Mouse (Mus musculus) hindbrain, embryonic 13.5 days (tissue): ENCODE results near the gene Fmnl1. TPM values are rescaled to one million over a fixed set of nuclear protein-coding genes. Genes with fewer than 3 reads are reported as not detected.
A peak's percentile ranks its signal among the peaks of the same experiment; 100 is the strongest.

Source experiments
- ATAC-seq: fragments of 200-750 bp; cut with Nextera tagmentation; 2 replicates; pipeline ENCODE4 v1.8.0; 2017; ENCODE audit warnings: moderate TSS enrichment; ENCODE audit not compliant: low FRiP score
- H3K27ac ChIP-seq: fragments of 300-500 bp; sonication (generic); 2 replicates; pipeline ENCODE4 v1.5.1; 2015; ENCODE audit warnings: inconsistent platforms, mild to moderate bottlenecking, moderate library complexity
- H3K27me3 ChIP-seq: fragments of 300-500 bp; sonication (generic); 2 replicates; pipeline ENCODE4 v1.6.1; 2015; ENCODE audit warnings: mild to moderate bottlenecking, inconsistent platforms
- H3K36me3 ChIP-seq: fragments of 300-500 bp; sonication (generic); 2 replicates; pipeline ENCODE4 v1.6.1; 2015; ENCODE audit warnings: mild to moderate bottlenecking, inconsistent platforms
- H3K4me1 ChIP-seq: fragments of 300-500 bp; sonication (generic); replicated peaks from 2 replicates; pipeline ENCODE4 v1.6.1; 2015; ENCODE audit warnings: inconsistent platforms
- H3K4me2 ChIP-seq: fragments of 300-500 bp; sonication (generic); 2 replicates; pipeline ENCODE4 v1.6.1; 2015; ENCODE audit warnings: inconsistent platforms, mild to moderate bottlenecking, moderate library complexity
- H3K4me3 ChIP-seq: fragments of 300-500 bp; sonication (generic); 2 replicates; pipeline ENCODE4 v1.5.1; 2015; ENCODE audit warnings: mild to moderate bottlenecking, inconsistent platforms
- H3K9ac ChIP-seq: fragments of 300-500 bp; sonication (generic); 2 replicates; pipeline ENCODE4 v1.6.1; 2015; ENCODE audit warnings: mild to moderate bottlenecking, inconsistent platforms
- H3K9me3 ChIP-seq: fragments of 300-500 bp; sonication (generic); 2 replicates; pipeline ENCODE4 v1.6.1; 2016; ENCODE audit warnings: inconsistent platforms
- WGBS: fragments of 180-500 bp; shearing (Covaris S2); methylation state at CpG from one replicate; pipeline ENCODE4 v1.1.7; 2015; 5-methylcytosine and 5-hydroxymethylcytosine counted together
- polyA plus RNA-seq: library from polyadenylated mRNA; unstranded; fragments of >200 nt; fragmentation: Nextera tagmentation; extraction: Ambion mirVana; gene quantifications from 2 replicates; pipeline ENCODE4 v1.2.1, GENCODE M21; 2015

Gene Fmnl1
- polyA plus RNA-seq, 1 experiment from 2014 or later: 3.3 TPM

- Histone ChIP-seq H3K27ac (no peak overlapping the region), H3K27me3 (peaks cover 100% of the 10 kb centered on the region), H3K9me3 (no peaks in the 10 kb centered on the region), H3K4me1 (peaks cover 33% of the 10 kb centered on the region), H3K9ac (no peak overlapping the region), H3K4me2 (no peak overlapping the region), H3K4me3 (no peak overlapping the region), H3K36me3 (peaks cover 16% of the 10 kb centered on the region)
- no peak for ATAC-seq
- WGBS: 86% methylated on average over 5 of the region's 5 CpGs
These were observed 24.7 kb downstream of the Fmnl1 start for GRCm38 (mm10) chr11:103195656-103196055.

- Histone ChIP-seq H3K9ac (no peak overlapping the region), H3K9me3 (no peaks in the 10 kb centered on the region), H3K27ac (no peak overlapping the region), H3K27me3 (peaks cover 93% of the 10 kb centered on the region), H3K4me3 (no peak overlapping the region), H3K4me1 (peaks cover 40% of the 10 kb centered on the region), H3K36me3 (peaks cover 16% of the 10 kb centered on the region), H3K4me2 (no peak overlapping the region)
- WGBS: 86% methylated on average over 4 of the region's 4 CpGs
- ATAC-seq: no peak
These were observed 26.4 kb downstream of the Fmnl1 start for GRCm38 (mm10) chr11:103197340-103197739.

- no peak for ATAC-seq
- Histone ChIP-seq H3K27ac (no peak overlapping the region), H3K4me2 (peak overlapping the region; percentile 86), H3K4me3 (peak overlapping the region; percentile 55), H3K27me3 (peaks cover 87% of the 10 kb centered on the region), H3K36me3 (peaks cover 16% of the 10 kb centered on the region), H3K9me3 (no peaks in the 10 kb centered on the region), H3K9ac (no peak overlapping the region), H3K4me1 (peaks cover 30% of the 10 kb centered on the region)
- WGBS: 4% methylated on average over 15 of the region's 16 CpGs
These were observed 27.4 kb downstream of the Fmnl1 start for GRCm38 (mm10) chr11:103198339-103198738.

- H3K4me1 ChIP-seq: peaks cover 28% of the 10 kb centered on the region
- whole genome bisulfite sequencing: 2% methylated on average over 59 of the region's 59 CpGs
- H3K4me2 ChIP-seq: peak overlapping the region; percentile 86
- peak; percentile 72 for ATAC-seq
- H3K36me3 ChIP-seq: peaks cover 16% of the 10 kb centered on the region
- no peaks in the 10 kb centered on the region for H3K9me3 ChIP-seq
- peaks cover 79% of the 10 kb centered on the region for H3K27me3 ChIP-seq
- peak overlapping the region; percentile 82 for H3K9ac ChIP-seq
- H3K27ac ChIP-seq: no peak overlapping the region; the same call in 1 of the 2 replicates
- H3K4me3 ChIP-seq: peak overlapping the region; percentile 55
These were observed 28.2 kb downstream of the Fmnl1 start for GRCm38 (mm10) chr11:103198911-103199803.

GRCm38 (mm10) chr11:103201664-103202063 lies 30.8 kb downstream of the Fmnl1 start:
- peak overlapping the region; percentile 53; the same call in 1 of the 2 replicates for H3K9ac ChIP-seq
- peaks cover 28% of the 10 kb centered on the region for H3K4me1 ChIP-seq
- no peaks in the 10 kb centered on the region for H3K9me3 ChIP-seq
- peaks cover 4% of the 10 kb centered on the region; the same call in 1 of the 2 replicates for H3K36me3 ChIP-seq
- WGBS: 26% methylated on average over 6 of the region's 6 CpGs
- peaks cover 54% of the 10 kb centered on the region for H3K27me3 ChIP-seq
- ATAC-seq: peak; percentile 33; the same call in 1 of the 2 replicates
- H3K27ac ChIP-seq: peak overlapping the region; percentile 26; the same call in 1 of the 2 replicates
- H3K4me2 ChIP-seq: no peak overlapping the region
- H3K4me3 ChIP-seq: no peak overlapping the region

- Histone ChIP-seq H3K9me3 (no peaks in the 10 kb centered on the region), H3K9ac (no peak overlapping the region), H3K36me3 (no peaks in the 10 kb centered on the region; the same call in 1 of the 2 replicates), H3K27ac (no peak overlapping the region), H3K4me3 (no peak overlapping the region), H3K4me1 (peaks cover 28% of the 10 kb centered on the region), H3K27me3 (peaks cover 47% of the 10 kb centered on the region), H3K4me2 (no peak overlapping the region)
- no peak for ATAC-seq
These were observed 31.5 kb downstream of the Fmnl1 start for GRCm38 (mm10) chr11:103202376-103202775.

- Histone ChIP-seq H3K27me3 (peaks cover 9% of the 10 kb centered on the region), H3K27ac (no peak overlapping the region), H3K9me3 (no peaks in the 10 kb centered on the region), H3K36me3 (no peaks in the 10 kb centered on the region), H3K9ac (no peak overlapping the region), H3K4me1 (peaks cover 7% of the 10 kb centered on the region), H3K4me2 (no peak overlapping the region), H3K4me3 (no peak overlapping the region)
- ATAC-seq: no peak
- WGBS: 89% methylated on average over 6 of the region's 6 CpGs
These were observed 35.3 kb downstream of the Fmnl1 start for GRCm38 (mm10) chr11:103206203-103206602.

GRCm38 (mm10) chr11:103208458-103208857 lies 37.6 kb downstream of the Fmnl1 start, which contains the start of gene 1700023F06Rik:
Gene 1700023F06Rik (minus strand): TSS chr11:103208558.
- H3K4me2 ChIP-seq: no peak within 1 kb of the TSS
- 92% methylated on average over 3 of the region's 3 CpGs for WGBS

GRCm38 (mm10) chr11:103210291-103210690 lies 39.4 kb downstream of the Fmnl1 start:
- Histone ChIP-seq H3K9me3 (no peaks in the 10 kb centered on the region), H3K9ac (no peak overlapping the region), H3K27me3 (no peaks in the 10 kb centered on the region), H3K36me3 (no peaks in the 10 kb centered on the region), H3K27ac (no peak overlapping the region), H3K4me1 (no peaks in the 10 kb centered on the region), H3K4me3 (no peak overlapping the region), H3K4me2 (no peak overlapping the region)
- WGBS: 81% methylated on average over 8 of the region's 8 CpGs
- ATAC-seq: no peak

More at GRCm38 (mm10) chr11:103208458-103208857, 37.6 kb downstream of the Fmnl1 start, which contains the start of gene 1700023F06Rik:
- no peaks in the 10 kb centered on the region for H3K4me1 ChIP-seq
- no peak within 1 kb of the TSS for H3K9ac ChIP-seq
- no peaks in the 10 kb centered on the region for H3K27me3 ChIP-seq
- H3K4me3 ChIP-seq: no peak within 1 kb of the TSS
- H3K27ac ChIP-seq: no peak within 1 kb of the TSS
- no peaks in the 10 kb centered on the region for H3K9me3 ChIP-seq
- no peaks in the 10 kb centered on the region for H3K36me3 ChIP-seq
- no peak for ATAC-seq

- H3K4me3 ChIP-seq: no peak overlapping the region
- H3K9ac ChIP-seq: no peak overlapping the region
- peaks cover 11% of the 10 kb centered on the region for H3K4me1 ChIP-seq
- H3K27me3 ChIP-seq: peaks cover 9% of the 10 kb centered on the region
- 82% methylated on average over 5 of the region's 5 CpGs for WGBS
- H3K9me3 ChIP-seq: no peaks in the 10 kb centered on the region
- ATAC-seq: no peak
- no peak overlapping the region for H3K27ac ChIP-seq
- H3K4me2 ChIP-seq: no peak overlapping the region
- H3K36me3 ChIP-seq: no peaks in the 10 kb centered on the region
These were observed 42.8 kb downstream of the Fmnl1 start for GRCm38 (mm10) chr11:103213712-103214111.

- Histone ChIP-seq H3K4me2 (no peak overlapping the region), H3K4me1 (peaks cover 11% of the 10 kb centered on the region), H3K27ac (no peak overlapping the region), H3K36me3 (peaks cover 5% of the 10 kb centered on the region), H3K9ac (no peak overlapping the region), H3K9me3 (no peaks in the 10 kb centered on the region), H3K4me3 (no peak overlapping the region), H3K27me3 (peaks cover 12% of the 10 kb centered on the region)
- 75% methylated on average over 1 of the region's 1 CpGs for WGBS
- no peak for ATAC-seq
These were observed 44.4 kb downstream of the Fmnl1 start for GRCm38 (mm10) chr11:103215355-103215754.

GRCm38 (mm10) chr11:103217790-103218516 lies 47.0 kb downstream of the Fmnl1 start, which contains the start of gene Spata32:
Gene Spata32 (minus strand): TSS chr11:103218432.
- Histone ChIP-seq H3K36me3 (peaks cover 23% of the 10 kb centered on the region), H3K27me3 (peaks cover 12% of the 10 kb centered on the region), H3K4me1 (peaks cover 11% of the 10 kb centered on the region), H3K4me2 (peak within 1 kb of the TSS; percentile 96), H3K9ac (peak within 1 kb of the TSS; percentile 81), H3K4me3 (peak within 1 kb of the TSS; percentile 55), H3K27ac (peak within 1 kb of the TSS; percentile 82), H3K9me3 (no peaks in the 10 kb centered on the region)
- WGBS: under 1% methylated on average over 45 of the region's 45 CpGs
- ATAC-seq: peak; percentile 88
